Mouse (Mus musculus) embryo, embryonic 10.5 days (tissue): ENCODE data around the gene Chd3.

Source experiments
- DNase-seq: peaks from one replicate; pipeline ENCODE4 v3.0.0-alpha.2; 2015; ENCODE audit warnings: low spot score

Chd3 gene

DNA sequence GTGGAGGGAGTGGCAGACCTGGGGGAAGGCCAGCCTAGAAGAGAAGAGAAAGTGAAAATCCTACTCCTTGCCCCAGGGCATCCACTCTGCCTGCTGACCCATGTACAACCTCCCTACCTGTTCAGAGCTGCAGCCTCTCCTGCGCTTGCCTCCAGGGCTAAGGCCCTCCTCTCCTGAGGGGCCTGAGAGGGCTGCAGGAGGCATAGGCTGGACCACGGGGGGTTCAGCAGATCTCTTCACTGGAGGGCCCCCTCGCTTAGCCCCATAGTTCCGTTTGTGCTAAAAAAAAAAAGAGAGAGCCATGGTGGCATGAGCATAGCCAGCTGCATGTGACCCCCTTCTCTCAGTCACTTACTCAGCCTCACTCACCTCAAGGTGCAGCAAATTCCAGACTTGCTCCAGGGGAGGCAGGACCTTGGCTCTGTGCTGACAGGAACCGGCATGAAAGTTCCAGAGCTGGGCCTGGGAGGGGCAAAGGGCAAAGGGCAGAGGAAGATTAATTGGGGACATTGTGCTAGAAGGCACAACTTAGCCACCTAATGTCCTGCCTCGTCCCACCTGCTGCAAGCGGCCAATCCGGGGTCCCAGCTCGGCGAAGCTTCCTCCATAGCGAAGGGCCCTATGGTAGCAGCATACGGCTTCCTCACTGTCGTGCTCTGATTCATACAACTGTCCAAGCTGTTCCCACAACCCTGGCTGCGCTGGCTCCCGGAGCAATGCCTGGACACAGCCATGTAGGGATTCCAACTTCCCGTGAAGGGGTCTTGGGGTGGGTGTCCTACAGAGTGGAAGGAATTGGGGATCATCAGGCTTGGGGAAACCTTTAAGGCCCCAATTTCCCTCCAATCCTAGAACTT is 37.9 kb upstream of the Chd3 start:
- no peak for DNase-seq

DNA sequence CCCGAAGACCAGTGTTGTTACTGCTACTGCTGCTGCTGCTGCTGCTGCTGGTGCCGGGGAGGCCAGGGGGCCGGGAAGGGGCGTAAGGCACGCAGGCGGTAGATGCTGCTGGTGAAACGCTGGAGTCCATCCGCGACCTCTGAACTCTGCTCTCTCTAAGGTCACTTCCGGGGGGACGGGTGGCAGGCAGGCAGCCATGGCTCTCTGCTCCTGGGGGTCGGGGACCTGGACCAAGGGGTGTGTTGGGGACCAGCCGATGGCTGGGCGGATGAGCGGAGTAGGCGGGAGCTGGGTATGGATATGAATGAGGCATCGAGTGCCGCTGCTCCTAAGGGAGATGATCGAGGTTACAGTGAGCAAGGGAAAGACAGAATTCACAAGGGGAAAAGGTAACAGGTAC is 37.1 kb upstream of the Chd3 start:
- no peak for DNase-seq

DNA sequence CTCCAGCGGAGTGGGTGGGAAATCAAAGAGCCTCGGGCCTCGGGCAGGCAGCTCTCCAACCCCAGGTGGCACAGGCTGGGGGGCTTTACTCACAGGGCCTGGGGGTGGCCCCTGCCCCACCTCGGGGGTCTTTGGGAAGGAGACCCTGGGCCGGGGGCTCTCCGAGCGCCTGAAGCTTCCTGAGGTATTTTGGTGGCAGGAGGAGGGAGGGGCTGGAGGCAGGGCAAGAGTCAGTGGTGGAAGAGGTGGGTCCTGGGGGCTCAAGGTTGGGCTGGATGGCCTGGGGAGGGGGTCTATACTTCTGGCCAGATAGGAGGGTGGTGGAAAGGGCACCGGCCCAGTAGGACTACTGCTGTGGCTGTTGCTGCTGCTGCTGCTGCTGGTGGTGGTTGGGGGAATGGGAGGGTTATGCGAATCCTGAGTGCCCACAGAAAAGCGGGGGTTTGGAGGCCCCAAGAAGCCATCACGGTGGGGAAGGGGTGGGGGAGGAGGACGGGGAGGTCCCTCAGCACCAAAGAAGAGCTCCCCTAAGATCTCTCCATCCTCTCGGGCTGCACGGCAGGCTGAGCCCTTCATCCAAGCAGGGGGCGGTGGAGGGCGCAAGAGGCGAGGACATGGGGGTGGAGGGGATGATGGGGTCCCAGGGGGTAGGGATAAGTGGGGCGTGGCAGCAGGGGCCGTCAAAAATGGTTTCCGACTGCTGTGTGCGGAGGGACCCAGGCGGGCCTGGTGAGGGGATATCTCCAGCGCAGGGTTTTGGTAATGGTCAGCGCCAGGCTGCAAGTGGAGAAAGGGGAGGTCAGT is 36.4 kb upstream of the Chd3 start:
- no peak for DNase-seq

DNA sequence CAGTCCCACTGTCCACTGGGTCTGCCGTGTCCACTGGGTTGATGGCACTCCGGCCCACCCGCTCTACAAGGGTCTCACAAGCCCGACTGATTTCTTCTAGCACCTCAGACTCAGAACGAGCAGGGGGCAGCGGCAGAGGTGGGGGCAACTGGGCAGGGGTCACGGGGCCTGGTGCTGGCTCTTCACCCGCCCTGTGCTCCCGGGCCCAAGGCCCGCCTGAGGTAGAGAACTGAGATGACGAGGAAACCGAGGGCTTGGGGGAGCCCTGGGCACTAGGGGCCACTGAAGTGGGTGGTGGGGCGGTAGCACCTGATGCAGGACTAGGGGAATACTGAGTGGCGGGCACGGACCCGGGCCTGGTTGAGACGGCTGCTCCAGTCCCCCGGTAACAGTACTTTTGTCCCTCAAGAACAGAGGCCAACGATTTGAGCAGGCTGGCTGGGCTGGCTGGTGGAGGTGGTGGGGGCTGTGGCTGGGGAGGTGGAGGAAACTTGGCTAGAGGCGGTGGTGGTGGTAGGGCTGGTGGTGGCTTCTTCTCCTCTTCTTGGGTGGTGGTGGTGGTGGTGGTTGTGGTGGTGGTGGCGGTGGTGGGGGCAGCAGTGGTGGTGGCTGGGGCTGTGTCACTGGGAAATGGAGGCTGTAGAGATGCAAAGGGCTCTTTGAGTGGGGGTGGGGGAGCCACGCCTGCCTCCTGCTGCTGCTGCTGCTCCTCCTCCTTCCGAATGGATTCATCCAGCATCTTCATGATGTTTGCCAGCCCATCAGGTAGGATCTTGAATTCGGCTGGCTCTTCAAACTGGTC is 35.6 kb upstream of the Chd3 start:
- no peak for DNase-seq

DNA sequence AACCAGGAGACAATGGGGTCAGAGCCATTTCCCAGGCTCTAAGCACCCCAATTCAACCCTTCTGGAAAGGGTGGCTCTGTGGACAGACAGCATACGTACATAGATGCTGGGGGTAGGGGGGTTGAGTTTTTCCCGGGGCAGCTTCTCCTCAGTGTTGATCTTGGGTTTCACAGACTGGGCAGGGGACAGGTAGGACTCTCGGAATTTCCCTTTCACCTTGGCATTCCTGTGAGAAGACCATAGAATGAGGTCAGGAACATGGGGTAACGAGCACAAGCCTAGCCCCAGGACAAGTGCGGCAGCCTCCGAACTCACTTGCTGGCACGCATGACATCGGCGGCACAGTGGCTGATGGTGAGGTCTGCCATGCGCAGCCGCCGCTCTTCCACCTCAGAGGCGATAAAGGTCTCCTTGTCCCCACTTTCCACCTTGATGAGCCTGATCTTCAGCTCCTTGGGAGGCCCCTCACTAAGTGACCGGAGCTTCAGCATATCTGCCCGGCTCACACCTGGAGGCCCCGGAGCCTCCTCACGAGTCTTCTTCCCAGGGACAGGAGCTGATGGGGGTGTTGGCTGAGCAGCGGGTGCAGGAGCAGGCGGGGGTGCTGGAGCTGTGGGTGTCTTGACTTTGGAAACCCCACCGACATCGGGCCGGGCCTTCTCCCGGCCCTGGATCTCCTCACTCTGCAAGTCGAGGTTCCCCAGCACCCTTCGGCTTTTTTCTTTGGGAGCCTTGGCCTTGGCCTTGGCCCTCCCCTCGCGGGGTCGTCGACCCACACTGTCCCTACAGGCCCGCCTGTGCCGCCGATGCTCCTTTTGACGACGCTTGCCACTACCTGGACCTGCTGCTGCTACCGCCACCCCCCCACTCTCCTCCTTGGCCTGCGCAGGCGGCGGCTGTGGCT is 34.7 kb upstream of the Chd3 start:
- no peak for DNase-seq

DNA sequence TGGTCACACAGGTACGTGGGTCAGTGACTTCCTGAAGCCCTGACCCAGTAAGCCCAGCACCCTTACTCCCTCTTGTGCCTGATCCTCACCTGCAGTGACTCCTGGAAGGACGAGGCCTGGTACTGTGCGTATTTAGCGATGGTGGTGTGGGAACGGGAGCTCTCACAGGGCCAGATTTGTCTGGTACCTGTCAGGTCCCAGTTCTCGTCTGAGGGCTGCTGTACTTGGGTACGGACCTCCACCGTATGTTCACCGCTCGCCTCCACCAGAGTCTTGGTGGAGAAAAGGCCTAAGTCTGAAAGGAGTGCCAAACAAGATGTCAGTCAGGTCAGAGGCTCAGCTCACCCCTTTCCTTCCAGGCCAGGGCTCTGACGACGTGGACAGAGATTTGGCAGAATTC is 32.8 kb upstream of the Chd3 start:
- no peak for DNase-seq

DNA sequence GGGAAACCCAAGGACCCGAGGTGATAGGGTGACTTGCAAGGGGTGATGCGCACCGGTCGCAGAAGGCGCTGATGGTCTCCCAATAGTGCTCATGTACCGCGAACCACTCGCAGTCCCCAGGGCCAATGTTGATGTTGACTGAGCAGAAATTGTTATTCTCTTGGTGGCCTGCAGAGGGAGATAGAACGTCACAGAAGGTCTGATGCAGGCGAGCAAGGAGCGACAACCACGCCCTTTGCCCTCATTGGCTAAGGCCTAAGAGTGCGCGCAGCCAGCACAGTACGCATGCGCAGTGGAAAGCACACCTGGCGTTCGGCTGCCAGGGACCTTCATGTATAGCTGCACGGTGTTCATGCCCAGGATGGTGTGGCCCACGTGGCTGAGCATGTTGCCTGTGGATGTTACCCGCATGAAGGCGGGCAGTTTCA is 32.0 kb upstream of the Chd3 start:
- DNase-seq: peak; percentile 94

DNA sequence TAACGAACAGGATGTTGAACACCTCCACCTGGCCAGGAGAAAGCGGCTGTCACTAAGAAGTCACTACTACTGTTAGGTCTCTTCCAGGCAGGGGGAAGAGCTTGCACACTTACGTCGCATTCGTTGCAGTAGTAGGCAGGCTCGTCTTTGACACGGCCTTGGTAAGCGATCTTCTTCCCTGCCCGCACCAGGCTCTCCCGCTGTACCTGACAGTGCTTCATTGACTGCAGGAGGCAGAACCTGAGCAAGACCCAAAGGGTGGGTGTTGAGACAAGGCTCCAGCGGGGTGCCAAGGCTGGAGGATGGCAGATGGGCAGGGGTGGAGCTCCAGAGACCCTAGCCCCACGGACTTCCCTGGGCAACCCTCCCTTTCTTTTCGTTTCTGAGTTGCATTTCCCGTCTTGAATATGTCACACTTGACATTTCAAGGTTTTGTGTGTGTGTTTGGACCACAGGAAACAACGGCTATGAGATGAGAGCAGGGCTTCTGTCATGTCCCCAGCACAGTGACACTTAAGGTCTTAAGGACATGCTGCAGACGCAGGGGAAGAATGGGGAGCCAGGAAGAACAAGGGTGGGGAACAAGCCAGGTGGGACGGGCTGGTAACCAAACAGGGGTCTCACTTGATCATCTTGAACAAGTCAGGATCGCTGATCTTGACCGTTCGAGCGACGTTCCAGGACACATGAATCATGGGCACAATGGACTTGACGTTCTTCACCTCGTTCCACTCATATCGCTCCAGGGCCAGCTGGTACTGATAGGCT is 31.1 kb upstream of the Chd3 start:
- peak; percentile 18 for DNase-seq

DNA sequence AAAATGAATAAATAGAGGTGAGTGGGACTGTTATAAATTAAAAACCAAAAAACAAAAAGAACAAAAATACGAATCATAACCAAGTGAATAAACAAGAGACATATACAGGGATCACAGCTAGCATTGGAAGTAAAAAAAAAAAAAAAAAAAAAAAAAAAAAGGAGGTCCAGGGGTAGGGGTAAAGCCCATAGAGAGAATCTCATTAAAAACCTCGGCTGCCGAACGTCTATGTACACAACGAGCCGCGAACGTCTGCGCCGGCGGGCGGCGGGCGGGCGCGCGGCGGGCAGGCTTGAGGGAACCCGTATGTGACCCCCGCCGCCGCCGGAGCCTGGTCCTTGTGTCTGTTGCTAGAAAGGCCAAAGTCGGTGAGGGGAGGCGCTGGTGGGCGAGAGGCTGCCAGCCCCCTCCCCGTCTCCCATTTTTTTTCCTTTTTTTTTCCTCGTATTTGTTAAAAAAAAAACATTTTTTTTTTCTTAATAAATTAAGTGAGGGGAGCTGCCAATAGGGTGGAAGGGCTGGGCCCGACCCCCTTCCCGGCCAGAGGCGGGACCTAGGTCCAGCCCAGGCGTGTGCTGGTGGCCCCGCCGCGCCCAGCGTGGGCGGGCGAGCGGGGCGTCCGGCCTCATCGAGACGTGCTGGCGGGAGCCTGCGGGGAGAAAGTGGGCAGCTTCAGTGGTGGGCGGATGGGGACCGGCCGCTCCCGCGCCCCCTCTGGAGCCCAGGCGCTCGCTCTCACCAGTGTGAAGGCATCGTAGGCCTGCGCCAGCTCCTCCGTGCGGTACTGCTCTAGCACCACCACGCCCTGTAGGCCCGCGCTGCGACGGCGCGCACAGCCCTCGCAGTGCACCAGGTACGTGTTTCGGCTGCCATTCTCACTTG is 30.2 kb upstream of the Chd3 start:
- peak; percentile 67 for DNase-seq

DNA sequence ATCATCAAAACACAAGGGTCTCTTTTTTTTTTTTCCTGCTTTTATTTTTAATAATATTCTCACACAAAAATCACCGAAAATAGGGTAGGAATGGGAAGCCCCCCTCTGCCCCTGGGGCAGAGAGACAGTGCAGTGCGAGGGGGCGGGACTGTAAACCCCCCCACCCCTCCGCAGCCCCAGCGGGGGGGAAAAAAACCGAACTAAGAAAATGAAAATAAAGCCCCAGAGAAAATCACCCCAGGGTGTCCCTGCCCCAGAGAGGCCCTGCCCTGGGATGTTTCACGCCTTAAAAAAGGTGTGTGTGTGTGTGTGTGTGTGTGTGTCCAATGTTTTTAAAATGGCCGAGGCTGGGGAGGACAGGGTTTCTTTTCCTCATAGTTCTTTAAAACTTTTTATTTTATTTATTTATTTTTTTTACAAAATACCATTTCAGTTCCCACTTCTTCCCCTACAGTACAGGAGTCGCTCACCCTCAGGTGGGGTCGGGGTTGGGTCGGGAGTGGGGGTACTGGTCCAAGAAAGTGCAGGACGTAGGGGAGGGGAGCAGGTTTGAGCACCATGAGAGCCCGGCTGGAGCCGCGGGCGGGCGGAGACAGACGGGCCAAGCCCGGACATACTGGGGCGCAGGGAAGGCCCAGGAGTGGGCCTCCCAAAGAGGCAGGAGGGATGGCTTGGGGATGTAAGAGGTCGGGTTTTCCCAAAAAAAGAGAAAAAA is 29.4 kb upstream of the Chd3 start:
- DNase-seq: peak; percentile 35

DNA sequence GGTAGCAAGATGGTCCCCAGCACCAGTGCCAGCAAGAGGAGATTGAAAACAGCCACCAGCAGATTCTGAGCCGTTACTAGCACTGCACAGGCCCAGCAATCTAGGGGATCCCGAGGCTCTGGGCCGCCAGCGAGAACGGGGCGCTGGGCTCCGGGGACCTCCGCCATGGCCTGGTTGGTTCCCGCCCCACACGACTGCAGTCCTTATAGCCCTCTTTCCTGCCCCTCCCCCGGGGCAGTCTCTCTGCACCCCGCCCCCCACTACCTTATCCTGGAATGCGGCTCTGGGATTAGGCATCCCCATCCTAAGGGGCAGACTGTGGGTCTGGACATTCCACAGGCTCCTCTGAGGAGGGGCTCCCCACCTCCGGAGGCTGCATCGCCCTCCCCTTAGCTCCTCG is 28.9 kb upstream of the Chd3 start, which contains the start of gene Tmem88:
TSS of gene Tmem88 (minus strand) at position 176 of the 400 bp plus-strand sequence.
- peak; percentile 72 for DNase-seq

DNA sequence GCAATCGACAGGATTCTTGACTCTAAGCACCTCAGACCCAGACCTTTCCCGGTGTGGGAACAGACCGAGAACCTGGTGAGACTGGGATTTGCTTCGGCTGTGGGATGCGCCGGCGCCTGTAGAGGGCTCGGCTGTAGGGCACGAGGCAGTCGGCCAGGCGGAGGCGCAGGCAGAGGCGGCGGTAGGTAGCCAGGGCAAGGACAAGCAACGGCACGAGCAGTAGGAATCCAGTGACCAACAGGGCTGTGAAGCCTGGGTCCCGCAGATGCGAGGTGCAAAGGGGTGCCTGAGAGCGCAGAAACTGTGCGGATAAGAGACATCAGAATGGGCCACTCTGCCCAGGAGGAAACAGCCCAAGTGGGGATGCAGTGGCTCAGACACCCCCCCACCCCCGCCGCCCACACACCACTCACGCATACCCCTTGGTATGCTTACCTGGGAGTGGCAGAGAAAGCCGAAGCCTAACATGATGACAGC is 28.4 kb upstream of the Chd3 start:
- peak; percentile 50 for DNase-seq

DNA sequence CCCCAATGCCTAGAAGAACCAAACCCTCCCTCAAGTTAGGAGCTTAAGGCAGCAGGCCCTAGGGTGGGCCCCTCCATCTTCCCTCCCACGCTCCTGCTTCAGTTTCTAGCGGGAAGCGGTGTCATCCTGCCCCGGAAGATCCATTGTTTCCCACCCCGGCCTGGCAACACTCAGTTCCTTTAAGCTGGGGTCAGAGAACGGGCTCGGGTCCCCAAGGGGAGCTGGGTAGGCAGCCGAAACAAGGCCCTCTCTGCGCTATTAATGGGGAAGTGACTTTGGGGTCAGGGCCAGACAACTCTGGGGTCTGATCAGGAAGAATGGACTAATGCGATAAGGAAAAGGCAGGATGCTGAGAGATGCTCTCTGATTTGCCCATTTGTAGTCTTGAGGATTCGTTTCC is 27.6 kb upstream of the Chd3 start:
- DNase-seq: peak; percentile 48

DNA sequence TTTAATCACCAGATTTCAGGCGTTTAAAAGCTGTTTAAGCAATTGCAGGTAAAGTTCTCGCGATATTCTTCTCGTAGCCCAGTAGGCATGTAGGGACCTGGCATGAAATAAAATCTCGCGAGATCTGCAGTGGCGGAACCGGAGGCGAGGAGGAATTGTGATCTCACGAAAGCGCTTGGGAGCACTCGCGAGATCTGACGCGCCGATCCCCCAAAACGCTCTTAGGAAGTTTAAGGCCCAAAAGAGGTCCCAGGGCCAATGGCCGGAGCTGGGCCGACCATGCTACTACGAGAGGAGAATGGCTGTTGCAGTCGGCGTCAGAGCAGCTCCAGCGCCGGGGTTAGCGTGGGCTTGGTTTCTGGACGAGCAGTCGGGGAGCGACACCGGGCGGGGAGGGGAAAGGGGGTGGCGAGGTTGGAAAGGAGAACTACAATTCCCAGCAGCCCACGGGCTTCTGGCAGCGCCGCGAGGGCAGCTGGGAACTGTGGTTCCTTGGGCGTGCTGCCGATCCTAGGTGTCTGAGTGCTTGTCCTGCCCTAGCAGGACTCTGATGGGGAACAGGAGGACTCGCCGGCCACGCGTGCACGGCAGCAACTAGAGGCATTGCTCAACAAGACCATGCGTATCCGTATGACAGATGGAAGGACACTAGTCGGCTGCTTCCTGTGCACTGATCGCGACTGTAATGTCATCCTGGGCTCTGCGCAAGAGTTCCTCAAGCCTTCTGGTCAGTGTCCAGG is 26.6 kb upstream of the Chd3 start:
- peak; percentile 99 for DNase-seq

DNA sequence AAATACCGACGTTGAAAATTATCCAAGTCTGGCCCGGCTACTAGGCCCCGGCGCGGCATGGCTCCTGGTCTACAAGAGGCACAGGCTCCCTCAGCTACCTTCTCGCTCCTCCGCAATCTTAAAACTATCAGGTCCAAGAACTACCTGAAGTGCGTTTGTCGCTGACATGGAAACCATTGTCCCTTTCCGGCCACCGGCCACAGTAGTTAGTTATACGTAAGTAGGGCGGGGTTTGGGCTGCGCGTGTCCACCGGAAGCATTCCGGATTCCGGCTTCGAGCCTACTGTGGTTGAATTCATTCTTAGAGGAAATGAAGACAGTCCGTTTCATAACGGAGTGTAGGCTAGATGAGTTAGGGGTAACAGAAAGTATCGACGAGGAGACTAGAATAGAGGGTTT is 26.0 kb upstream of the Chd3 start, which contains the start of the genes Naa38 and Cyb5d1:
TSS of gene Naa38 (plus strand) at position 253 of the 399 bp plus-strand sequence.
TSS of gene Cyb5d1 (minus strand) at position 397 of the 399 bp plus-strand sequence.
- peak; percentile 95 for DNase-seq

DNA sequence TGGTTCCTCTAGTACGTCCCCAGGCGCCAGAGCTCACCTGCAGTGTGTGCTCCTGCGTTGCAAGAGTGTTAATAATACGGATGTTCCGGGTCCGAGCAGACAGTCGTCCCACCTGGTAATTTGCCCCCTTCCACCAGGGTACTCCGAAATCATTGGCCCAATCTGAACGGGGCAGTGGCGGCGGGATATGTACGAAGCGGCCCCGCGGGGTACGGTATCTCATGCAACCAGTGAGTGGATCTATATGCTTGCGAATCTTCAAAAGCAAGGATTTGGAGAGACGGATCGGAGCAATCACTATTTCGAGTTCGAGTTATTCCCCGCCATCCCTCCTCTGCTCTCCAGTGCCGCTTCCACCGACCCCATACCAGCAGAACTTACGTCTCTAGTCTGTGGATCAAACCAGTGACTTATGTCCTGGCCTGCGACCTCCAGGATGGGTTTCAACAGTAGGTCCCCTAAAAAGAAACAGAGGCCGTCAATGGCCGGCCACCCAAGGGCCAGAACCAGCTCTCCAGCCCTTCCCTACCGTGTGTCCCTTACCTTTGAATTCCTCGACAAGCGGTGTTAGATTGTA is 25.5 kb upstream of the Chd3 start:
- DNase-seq: peak; percentile 35

DNA sequence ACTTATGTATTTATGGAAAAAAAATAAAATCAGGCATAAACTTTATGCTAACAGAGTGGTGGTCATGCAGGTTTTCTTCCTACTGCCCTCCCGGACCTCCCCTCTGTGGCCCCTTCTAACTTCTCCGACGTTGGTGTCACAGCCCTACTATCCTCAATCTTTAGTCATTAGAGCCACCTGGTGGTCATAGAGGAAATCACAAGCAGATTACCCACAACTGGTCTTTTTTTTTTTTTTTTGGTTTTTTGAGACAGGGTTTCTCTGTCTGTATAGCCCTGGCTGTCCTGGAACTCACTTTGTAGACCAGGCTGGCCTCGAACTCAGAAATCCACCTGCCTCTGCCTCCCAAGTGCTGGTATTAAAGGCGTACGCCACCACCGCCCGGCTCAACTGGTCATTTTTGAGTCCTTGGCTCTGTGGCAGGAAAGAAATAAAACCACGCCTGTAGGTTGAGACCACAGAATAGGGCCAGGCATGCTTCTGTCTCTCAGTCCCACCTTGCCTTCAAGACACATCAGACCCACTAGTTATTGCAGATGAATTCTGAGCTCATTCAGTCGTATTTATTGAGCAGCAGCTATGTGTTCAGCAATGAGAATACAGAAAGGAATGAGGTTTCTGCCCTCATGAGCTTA is 21.3 kb upstream of the Chd3 start:
- DNase-seq: peak; percentile 93
